Mouse (Mus musculus): ENCODE measurements around the gene Aldh1a3. TPM values are rescaled to one million over a fixed set of nuclear protein-coding genes. Genes with fewer than 3 reads are reported as not detected.

The Aldh1a3 gene
- polyA plus RNA-seq, 1 experiment: 2.3 TPM

Other genes with a start within 250 kb of the Aldh1a3 start
- not detected in 2 replicates for gene Gm10974, start 61.6 kb downstream of the Aldh1a3 start, polyA plus RNA-seq (2012; rRNA removed)
- 4.2 and 4.8 TPM in 2 replicates for gene Lrrk1, start 39.2 kb downstream of the Aldh1a3 start, polyA plus RNA-seq (2012; rRNA removed)

Measured in frontal cortex, adult 2 months (tissue).